Mouse (Mus musculus): ENCODE measurements around the gene Rnf183. TPM values are rescaled to one million over a fixed set of nuclear protein-coding genes. Genes with fewer than 3 reads are reported as not detected.

Gene Rnf183
- total RNA-seq, 2 experiments from 2014 or later: not detected

GRCm38 (mm10) chr4:62433939-62434870 lies 847 bp downstream of the Rnf183 start:
- 0 out of 2 replicates have a peak, but pooled peaks have one; percentile 12 for ATAC-seq (replicated peaks; ENCODE audit: poor library complexity, severe bottlenecking)

GRCm38 (mm10) chr4:62431522-62431921 lies 3.5 kb downstream of the Rnf183 start:
- ATAC-seq (replicated peaks; ENCODE audit: poor library complexity, severe bottlenecking): no peak

GRCm38 (mm10) chr4:62430678-62431077 lies 4.4 kb downstream of the Rnf183 start:
- no peak for ATAC-seq (replicated peaks; ENCODE audit: poor library complexity, severe bottlenecking)

- peak; percentile 28; the same call in 1 of the 2 replicates for ATAC-seq (replicated peaks; ENCODE audit: poor library complexity, severe bottlenecking)
Observed at GRCm38 (mm10) chr4:62429616-62430015, 5.4 kb downstream of the Rnf183 start.

- ATAC-seq (replicated peaks; ENCODE audit: poor library complexity, severe bottlenecking): 0 out of 2 replicates have a peak, but pooled peaks have one; percentile 6
Observed at GRCm38 (mm10) chr4:62427978-62428758, 6.9 kb downstream of the Rnf183 start.

- no peak for ATAC-seq (replicated peaks; ENCODE audit: poor library complexity, severe bottlenecking)
Observed at GRCm38 (mm10) chr4:62425891-62426290, 9.2 kb downstream of the Rnf183 start.

- no peak for ATAC-seq (replicated peaks; ENCODE audit: poor library complexity, severe bottlenecking)
Observed at GRCm38 (mm10) chr4:62419091-62419490, 16.0 kb downstream of the Rnf183 start.

GRCm38 (mm10) chr4:62418448-62418847 lies 16.6 kb downstream of the Rnf183 start:
- ATAC-seq (replicated peaks; ENCODE audit: poor library complexity, severe bottlenecking): no peak

GRCm38 (mm10) chr4:62411606-62412005 lies 23.4 kb downstream of the Rnf183 start:
- no peak for ATAC-seq (replicated peaks; ENCODE audit: poor library complexity, severe bottlenecking)

- no peak for ATAC-seq (replicated peaks; ENCODE audit: poor library complexity, severe bottlenecking)
Observed at GRCm38 (mm10) chr4:62410325-62410724, 24.7 kb downstream of the Rnf183 start.

GRCm38 (mm10) chr4:62409615-62410014 lies 25.4 kb downstream of the Rnf183 start:
- no peak for ATAC-seq (replicated peaks; ENCODE audit: poor library complexity, severe bottlenecking)

GRCm38 (mm10) chr4:62408601-62409282 lies 26.3 kb downstream of the Rnf183 start, which contains the start of the genes Cdc26 and Prpf4:
TSS of gene Cdc26 (minus strand) at chr4:62408642.
TSS of gene Prpf4 (plus strand) at chr4:62408797.
- ATAC-seq (replicated peaks; ENCODE audit: poor library complexity, severe bottlenecking): peak; percentile 94

GRCm38 (mm10) chr4:62407730-62408582 lies 27.1 kb downstream of the Rnf183 start:
- ATAC-seq (replicated peaks; ENCODE audit: poor library complexity, severe bottlenecking): peak; percentile 55

- no peak for ATAC-seq (replicated peaks; ENCODE audit: poor library complexity, severe bottlenecking)
Observed at GRCm38 (mm10) chr4:62406133-62406532, 28.9 kb downstream of the Rnf183 start.

- ATAC-seq (replicated peaks; ENCODE audit: poor library complexity, severe bottlenecking): no peak
Observed at GRCm38 (mm10) chr4:62398956-62399355, 36.1 kb downstream of the Rnf183 start.

GRCm38 (mm10) chr4:62397616-62398365 lies 37.3 kb downstream of the Rnf183 start:
- no peak for ATAC-seq (replicated peaks; ENCODE audit: poor library complexity, severe bottlenecking)

- no peak; the same call in 1 of the 2 replicates for ATAC-seq (replicated peaks; ENCODE audit: poor library complexity, severe bottlenecking)
Observed at GRCm38 (mm10) chr4:62395806-62396205, 39.2 kb downstream of the Rnf183 start.

GRCm38 (mm10) chr4:62393459-62393858 lies 41.6 kb downstream of the Rnf183 start:
- no peak for ATAC-seq (replicated peaks; ENCODE audit: poor library complexity, severe bottlenecking)

- peak; percentile 98 for ATAC-seq (replicated peaks; ENCODE audit: poor library complexity, severe bottlenecking)
Observed at GRCm38 (mm10) chr4:62391892-62392291, 43.2 kb downstream of the Rnf183 start.

Data from granulocyte monocyte progenitor cell, adult 5-6 weeks (primary cell).